Mouse (Mus musculus) thymus, postnatal 4 days (tissue): ENCODE measurements around the gene Dync1i1.
A peak's percentile ranks its signal among the peaks of the same experiment; 100 is the strongest.
"Not testable (repeated sequence)": the region's sequence is repeated elsewhere in the genome, so short reads cannot be mapped to it uniquely, and the experiment has no call there.

Experiments used
- DNase-seq: peaks from one replicate; pipeline ENCODE4 v3.0.0; 2021

Dync1i1 gene

GRCm38 (mm10) chr6:5725611-5726236 lies at the start of gene Dync1i1:
Gene Dync1i1, plus strand, starts transcription at chr6:5725639.
- DNase-seq, result peak; percentile 23

GRCm38 (mm10) chr6:5679738-5680137 lies 45.7 kb upstream of the Dync1i1 start:
- no peak for DNase-seq

GRCm38 (mm10) chr6:5701826-5702225 lies 23.6 kb upstream of the Dync1i1 start:
- no peak for DNase-seq

- DNase-seq, result not testable (repeated sequence)
Measured at GRCm38 (mm10) chr6:5707894-5708293, 17.5 kb upstream of the Dync1i1 start.

- DNase-seq, result no peak
Measured at GRCm38 (mm10) chr6:5710063-5710605, 15.3 kb upstream of the Dync1i1 start.

GRCm38 (mm10) chr6:5712620-5713019 lies 12.8 kb upstream of the Dync1i1 start:
- DNase-seq, result no peak

GRCm38 (mm10) chr6:5715101-5715618 lies 10.3 kb upstream of the Dync1i1 start:
- no peak for DNase-seq

- DNase-seq, result no peak
Measured at GRCm38 (mm10) chr6:5718955-5719354, 6.5 kb upstream of the Dync1i1 start.

GRCm38 (mm10) chr6:5720716-5721115 lies 4.7 kb upstream of the Dync1i1 start:
- DNase-seq, result not testable (repeated sequence)

- no peak for DNase-seq
Measured at GRCm38 (mm10) chr6:5723986-5724385, 1.5 kb upstream of the Dync1i1 start.

GRCm38 (mm10) chr6:5726237-5726670 lies 815 bp downstream of the Dync1i1 start:
- no peak for DNase-seq

GRCm38 (mm10) chr6:5733217-5733616 lies 7.8 kb downstream of the Dync1i1 start:
- DNase-seq, result no peak

GRCm38 (mm10) chr6:5734398-5734797 lies 9.0 kb downstream of the Dync1i1 start:
- DNase-seq, result no peak

GRCm38 (mm10) chr6:5734862-5735261 lies 9.4 kb downstream of the Dync1i1 start:
- DNase-seq, result no peak

GRCm38 (mm10) chr6:5739711-5740110 lies 14.3 kb downstream of the Dync1i1 start:
- no peak for DNase-seq

GRCm38 (mm10) chr6:5741395-5742032 lies 16.1 kb downstream of the Dync1i1 start:
- DNase-seq, result no peak

- no peak for DNase-seq
Measured at GRCm38 (mm10) chr6:5750079-5750711, 24.8 kb downstream of the Dync1i1 start.

- no peak for DNase-seq
Measured at GRCm38 (mm10) chr6:5752128-5752527, 26.7 kb downstream of the Dync1i1 start.

GRCm38 (mm10) chr6:5752617-5753016 lies 27.2 kb downstream of the Dync1i1 start:
- no peak for DNase-seq

GRCm38 (mm10) chr6:5756509-5757130 lies 31.2 kb downstream of the Dync1i1 start:
- no peak for DNase-seq

- DNase-seq, result no peak
Measured at GRCm38 (mm10) chr6:5762943-5763342, 37.5 kb downstream of the Dync1i1 start.

GRCm38 (mm10) chr6:5768576-5768975 lies 43.1 kb downstream of the Dync1i1 start:
- no peak for DNase-seq

- no peak for DNase-seq
Measured at GRCm38 (mm10) chr6:5770283-5770682, 44.8 kb downstream of the Dync1i1 start.
